Mouse (Mus musculus): Measurements from ENCODE around the gene Tars.

DNA sequence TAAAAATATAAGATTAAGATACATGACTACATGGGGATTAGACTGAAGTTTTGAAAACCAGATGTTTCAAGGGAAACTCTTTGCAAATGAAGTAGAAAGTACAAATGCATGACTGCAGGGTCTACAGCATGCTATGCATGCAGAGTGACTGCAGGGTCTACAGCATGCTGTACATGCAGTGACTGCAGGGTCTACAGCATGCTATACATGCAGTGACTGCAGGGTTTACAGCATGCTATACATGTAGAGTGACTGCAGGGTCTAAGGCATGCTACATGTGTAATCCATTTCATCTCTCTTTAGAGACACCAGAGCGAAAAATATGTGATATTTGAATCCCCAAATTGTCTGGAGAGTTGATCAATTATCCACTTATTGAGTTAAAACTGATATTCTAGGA is 14.0 kb upstream of the Tars start:
- no peak for TF ChIP-seq CTCF (IDR thresholded peaks at IDR 0.05; ENCODE audit: borderline replicate concordance, extremely low read depth, insufficient read depth, insufficient read length)
- no peak for TF ChIP-seq POLR2A (IDR thresholded peaks at IDR 0.05; ENCODE audit: borderline replicate concordance, extremely low read depth, insufficient read depth, insufficient read length, poor library complexity, severe bottlenecking)

All from brain, embryonic 14.5 days (tissue).